Comparison of ENCODE assay signal across 1 mouse cellular context in genomic region chr15:100419901-100420745, GRCm38 (mm10).
TF ChIP-seq lines count a peak whose summit lies in the region.

No protein-coding gene starts in this region.

TF ChIP-seq in MEL, 35 proteins besides CTCF, POLR2A, EP300 and RAD21 (continued from another document):
- TF ChIP-seq RCOR1 (IDR thresholded peaks at IDR 0.05; ENCODE audit: low read depth, low read length) = peak; percentile 87; the same call in 1 of the 2 replicates
- no peak for TF ChIP-seq ZKSCAN1 (IDR thresholded peaks at IDR 0.05; ENCODE audit: low read depth, low read length)
- 0 out of 2 replicates have a peak, but pooled peaks have one; percentile 29 for TF ChIP-seq ZMIZ1 (IDR thresholded peaks at IDR 0.05; ENCODE audit: low read depth, low read length)
- TF ChIP-seq TBP (IDR thresholded peaks at IDR 0.05; ENCODE audit: low read depth, low read length) = peak; percentile 91
- TF ChIP-seq MEF2A (IDR thresholded peaks at IDR 0.05; ENCODE audit: extremely low read depth, insufficient replicate concordance, low read depth, low read length, poor library complexity, severe bottlenecking) = no peak
- TF ChIP-seq CHD1 (IDR thresholded peaks at IDR 0.05; ENCODE audit: low read depth, low read length) = 0 out of 2 replicates have a peak, but pooled peaks have one; percentile 33
- peak; percentile 98 for TF ChIP-seq ETS1 (IDR thresholded peaks at IDR 0.05; ENCODE audit: low read depth, low read length)
- TF ChIP-seq TAL1 (IDR thresholded peaks at IDR 0.05; ENCODE audit: low read length) = peak; percentile 98
- TF ChIP-seq ZNF384 (IDR thresholded peaks at IDR 0.05; ENCODE audit: low read depth, low read length) = 0 out of 2 replicates have a peak, but pooled peaks have one; percentile 35
- no peak for TF ChIP-seq NRF1 (IDR thresholded peaks at IDR 0.05; ENCODE audit: insufficient read depth, low read depth, low read length, poor library complexity, severe bottlenecking)
- TF ChIP-seq ELF1 (IDR thresholded peaks at IDR 0.05; ENCODE audit: low read depth, low read length) = no peak
- TF ChIP-seq MXI1 (IDR thresholded peaks at IDR 0.05; ENCODE audit: low read depth, low read length) = peak; percentile 96
- no peak for TF ChIP-seq USF2 (IDR thresholded peaks at IDR 0.05; ENCODE audit: borderline replicate concordance in 1 of 2, insufficient read depth in 1 of 2, low read depth in 1 of 2, low read length in 2 of 2)
- TF ChIP-seq E2F4 (IDR thresholded peaks at IDR 0.05; ENCODE audit: borderline replicate concordance, low read depth, low read length) = no peak
- TF ChIP-seq MAFK (IDR thresholded peaks at IDR 0.05; ENCODE audit: borderline replicate concordance, low read depth, low read length) = peak; percentile 52; the same call in 1 of the 2 replicates
- TF ChIP-seq GABPA (IDR thresholded peaks at IDR 0.05; ENCODE audit: low read depth, low read length) = no peak
- no peak for TF ChIP-seq POLR2AphosphoS5 (IDR thresholded peaks at IDR 0.05; ENCODE audit: borderline replicate concordance, low read depth, low read length)
- peak; percentile 73; the same call in 1 of the 2 replicates for TF ChIP-seq MYC (IDR thresholded peaks at IDR 0.05; ENCODE audit: low read depth, low read length)
- no peak; the same call in 1 of the 2 replicates for TF ChIP-seq CHD2 (IDR thresholded peaks at IDR 0.05; ENCODE audit: low read length)
- TF ChIP-seq MAX (IDR thresholded peaks at IDR 0.05; ENCODE audit: low read length) = peak; percentile 38; the same call in 1 of the 2 replicates
- peak; percentile 99 for TF ChIP-seq TCF12 (IDR thresholded peaks at IDR 0.05; ENCODE audit: low read depth, low read length)
- peak; percentile 100 for TF ChIP-seq GATA1 (IDR thresholded peaks at IDR 0.05; ENCODE audit: low read depth, low read length)
- no peak for TF ChIP-seq HCFC1 (IDR thresholded peaks at IDR 0.05; ENCODE audit: low read depth, low read length)
- no peak for TF ChIP-seq JUND (IDR thresholded peaks at IDR 0.05; ENCODE audit: low read depth, low read length)
